Mouse (Mus musculus): ENCODE results near the gene Sac3d1.

Sac3d1 gene

DNA sequence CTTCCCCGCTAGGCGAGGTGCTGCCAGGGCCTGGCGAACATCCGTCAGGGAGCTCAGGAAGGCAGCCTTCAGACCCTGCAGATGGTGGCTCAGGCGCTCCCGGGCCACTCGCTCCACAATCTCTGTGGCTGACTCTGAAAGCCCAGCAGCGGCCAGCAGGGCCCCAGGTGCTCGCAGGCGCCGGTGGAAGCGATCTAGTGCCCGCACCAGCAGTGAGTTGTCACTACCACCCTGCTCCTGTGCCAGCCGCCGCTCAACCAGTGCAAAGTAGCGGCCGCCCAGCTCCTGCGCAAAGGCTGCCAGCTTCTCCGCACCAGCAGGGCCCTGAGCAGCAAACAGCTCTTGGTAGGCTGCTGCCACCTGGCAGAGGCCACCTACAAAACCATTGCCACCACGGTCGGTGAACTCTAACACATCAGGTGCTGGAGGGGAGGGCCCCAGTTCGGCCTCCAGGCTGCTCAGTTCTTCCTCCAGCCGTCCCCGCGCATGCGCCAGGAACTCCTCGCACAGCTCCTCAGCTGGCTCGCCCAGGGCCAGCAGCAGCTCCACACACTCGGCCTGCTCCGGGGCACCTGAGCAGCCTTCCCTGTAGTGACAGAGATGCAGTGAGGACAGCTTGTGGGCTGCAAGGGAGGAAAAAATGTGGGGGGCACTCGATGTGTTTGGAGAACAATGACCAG, 47.7 kb downstream of the Sac3d1 start:
- no peak for DNase-seq (ENCODE audit: extremely low spot score, low spot score)

- no peak for DNase-seq (ENCODE audit: extremely low spot score, low spot score)
These were observed 48.6 kb downstream of the Sac3d1 start for GRCm38 (mm10) chr19:6069851-6070250.

DNA sequence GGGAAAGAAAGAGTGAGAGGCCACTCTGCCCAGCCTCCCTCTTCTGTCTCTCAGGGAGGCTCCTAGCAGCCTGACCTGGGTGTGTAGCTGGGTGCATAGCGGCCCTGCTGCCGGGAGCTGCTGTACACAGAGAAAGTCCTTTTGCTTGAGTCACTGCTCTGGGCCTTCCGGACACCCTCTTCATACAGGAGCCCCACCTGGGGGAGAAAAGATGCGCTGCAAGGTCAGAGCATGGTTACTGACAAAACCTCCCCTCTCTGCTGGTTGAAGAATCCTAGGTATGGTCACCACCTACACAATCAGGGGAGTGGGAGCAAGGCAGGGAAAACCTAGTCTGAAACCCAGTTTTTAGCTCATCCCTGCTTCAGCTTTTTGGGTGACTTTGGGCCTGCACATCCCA, 49.5 kb downstream of the Sac3d1 start:
- no peak for DNase-seq (ENCODE audit: extremely low spot score, low spot score)

- DNase-seq (ENCODE audit: extremely low spot score, low spot score), result peak; percentile 92
These were observed 50.6 kb downstream of the Sac3d1 start, which contains the start of gene Tm7sf2 for GRCm38 (mm10) chr19:6067724-6068415. Gene Tm7sf2, minus strand, starts transcription at chr19:6068373.

- peak; percentile 89 for DNase-seq (ENCODE audit: extremely low spot score, low spot score)
These were observed 51.3 kb downstream of the Sac3d1 start for GRCm38 (mm10) chr19:6067011-6067723.

- no peak for DNase-seq (ENCODE audit: extremely low spot score, low spot score)
These were observed 51.9 kb downstream of the Sac3d1 start for GRCm38 (mm10) chr19:6066571-6066970.
